Mouse (Mus musculus): ENCODE data around the gene Ulk4.
"Not testable (repeated sequence)": the region's sequence is repeated elsewhere in the genome, so short reads cannot be mapped to it uniquely, and the experiment has no call there.

Gene Ulk4

DNA sequence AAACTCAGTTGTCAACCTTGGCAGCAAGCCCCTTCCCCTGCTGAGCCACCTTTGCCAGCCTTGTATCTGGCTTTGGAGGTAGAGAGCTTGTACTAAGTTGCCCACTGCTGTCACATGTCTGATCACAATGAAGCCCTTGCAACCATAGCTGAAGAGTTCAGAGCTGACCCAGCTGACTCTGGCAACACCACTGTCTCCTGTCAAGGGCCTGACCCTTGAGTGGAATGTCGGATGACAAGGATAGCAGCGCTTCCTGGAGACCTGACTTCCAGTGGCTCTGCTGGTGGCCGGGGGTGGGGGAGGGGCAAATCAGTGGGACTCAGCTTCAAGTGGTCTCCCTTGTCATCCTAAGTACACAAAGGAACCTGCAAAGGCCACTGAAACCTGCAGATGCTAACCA, 214.3 kb downstream of the Ulk4 start:
- DNase-seq (ENCODE audit: low spot score), result no peak

DNA sequence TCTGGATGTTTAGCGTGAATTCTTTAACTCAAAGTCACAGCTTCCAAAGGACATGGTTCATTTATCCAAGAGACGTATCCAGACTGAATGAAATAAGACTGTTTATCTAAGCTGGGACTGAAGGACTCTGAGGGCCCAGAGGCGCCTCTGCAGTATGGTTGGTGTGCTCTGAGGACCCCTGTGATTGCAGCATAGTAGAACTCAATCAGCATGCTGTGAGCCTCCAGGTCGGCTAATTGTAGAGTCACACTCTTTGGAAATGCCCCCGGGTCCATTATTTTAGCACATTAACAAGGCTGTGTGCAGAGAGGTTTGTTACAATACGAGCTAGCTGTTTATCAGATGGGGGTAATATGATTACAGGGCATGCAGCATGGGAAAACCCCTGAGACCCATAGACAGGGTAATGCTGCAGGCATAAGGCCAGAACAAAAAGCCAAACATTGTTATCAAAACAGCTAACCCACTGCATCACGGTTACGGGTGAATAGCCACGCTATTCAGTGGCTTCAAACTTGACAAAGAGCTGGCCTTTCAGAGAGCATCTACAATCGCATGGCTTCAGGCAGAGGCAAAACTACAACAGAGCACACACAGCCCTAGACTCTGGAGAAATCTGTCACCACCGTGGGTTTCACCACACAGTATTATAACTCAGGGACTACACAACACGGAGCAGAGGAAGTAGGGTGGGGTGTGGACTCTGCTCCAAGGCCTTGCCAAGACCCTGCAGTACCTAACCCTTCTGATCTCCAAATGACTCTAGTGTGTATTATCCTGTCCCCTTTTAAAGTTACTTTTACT, 215.0 kb downstream of the Ulk4 start:
- no peak for DNase-seq (ENCODE audit: low spot score)

DNA sequence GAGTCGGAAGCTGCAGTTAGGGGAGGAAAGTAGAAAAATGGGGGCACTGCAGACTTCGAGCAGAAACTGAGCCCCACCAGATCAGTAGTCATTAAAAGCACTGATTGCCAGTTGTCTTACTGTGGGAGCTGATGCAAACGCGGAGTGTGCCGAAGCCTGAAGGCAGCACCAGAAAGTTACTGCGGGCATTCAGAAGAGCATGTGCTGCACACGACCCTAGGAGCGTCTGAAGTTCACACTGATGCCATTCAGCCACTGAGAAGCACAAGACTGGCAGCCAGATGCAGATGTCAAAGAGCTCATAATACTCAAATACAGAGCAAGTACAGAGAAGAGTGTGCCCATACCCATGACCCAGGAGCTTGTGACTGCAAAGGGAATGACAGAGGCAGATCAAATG, 216.7 kb downstream of the Ulk4 start:
- DNase-seq (ENCODE audit: low spot score), result no peak

DNA sequence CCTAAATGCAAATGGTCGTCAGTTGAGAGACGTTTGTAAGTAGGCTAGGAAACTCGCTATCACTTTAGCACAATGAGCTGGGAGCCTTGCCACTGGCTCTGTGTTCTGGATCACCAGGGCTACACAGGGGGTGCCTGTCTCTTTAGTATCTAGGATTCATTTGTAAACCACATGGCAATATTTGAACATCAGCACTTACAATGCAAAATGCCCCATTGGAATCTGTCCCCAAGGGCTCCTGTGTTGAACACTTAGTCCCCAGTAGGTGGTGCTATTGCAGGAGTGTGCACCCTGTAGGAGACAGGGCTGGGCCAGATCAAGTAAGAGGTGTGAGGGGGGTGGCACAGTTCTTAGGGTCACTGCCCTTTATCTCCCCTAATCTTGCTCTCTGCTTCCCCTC, 217.7 kb downstream of the Ulk4 start:
- no peak for DNase-seq (ENCODE audit: low spot score)

DNA sequence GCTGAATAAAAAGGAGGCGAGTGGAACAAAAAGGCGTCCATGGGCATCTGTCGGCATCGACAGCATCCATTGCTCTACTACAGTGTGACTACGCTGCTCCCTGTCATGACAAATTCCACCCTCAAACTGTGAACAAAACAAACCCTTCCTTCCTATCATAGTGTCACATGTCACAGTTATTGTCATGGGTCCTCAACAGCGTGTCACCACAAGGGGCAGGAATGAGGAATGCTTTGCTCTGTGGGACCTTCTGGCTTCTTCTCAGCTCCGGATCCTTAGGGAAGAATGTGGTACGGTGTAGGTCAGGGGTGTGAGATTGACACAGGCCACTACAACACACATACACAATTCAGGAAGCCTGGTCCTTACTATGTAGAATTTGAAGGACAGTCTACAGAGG, 218.5 kb downstream of the Ulk4 start:
- DNase-seq (ENCODE audit: low spot score), result no peak

DNA sequence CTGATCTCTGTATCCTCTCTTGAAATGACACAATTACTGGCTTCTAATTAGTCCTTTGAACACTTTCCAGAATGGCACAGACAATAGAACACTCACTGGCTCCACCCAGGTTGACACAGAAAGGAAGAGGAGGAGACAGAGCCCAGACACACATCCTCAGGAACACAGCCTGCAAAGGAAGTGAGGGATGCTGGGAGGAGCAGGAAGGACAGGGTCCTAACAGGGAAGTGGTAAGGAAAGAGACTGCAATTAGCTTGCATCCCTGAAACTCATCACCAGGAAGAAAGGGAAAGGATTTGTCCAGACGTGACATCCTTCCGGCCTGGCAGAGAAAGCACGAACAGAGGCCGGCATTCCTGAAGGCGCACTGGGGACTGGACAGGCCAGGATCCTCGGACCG, 218.9 kb downstream of the Ulk4 start:
- DNase-seq (ENCODE audit: low spot score), result no peak

DNA sequence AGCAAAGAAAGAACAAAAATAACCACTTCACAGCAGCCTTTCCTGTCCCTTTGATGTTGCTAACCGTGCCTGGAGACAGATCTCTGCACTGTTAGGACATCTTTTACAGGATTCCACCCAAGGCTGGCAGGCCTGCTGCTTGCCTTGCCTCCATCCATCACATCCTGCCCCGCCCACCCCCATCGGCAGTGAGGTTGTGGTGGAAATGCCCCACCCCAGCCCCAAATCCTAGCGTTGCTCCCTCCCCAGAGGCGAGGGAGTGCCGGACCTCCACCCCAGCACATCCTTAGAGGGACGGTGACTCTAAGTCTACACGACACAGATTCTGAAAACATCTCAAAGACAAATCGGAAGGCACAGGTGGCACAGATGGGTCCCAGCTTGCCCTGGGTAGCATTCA, 219.6 kb downstream of the Ulk4 start:
- DNase-seq (ENCODE audit: low spot score), result no peak

DNA sequence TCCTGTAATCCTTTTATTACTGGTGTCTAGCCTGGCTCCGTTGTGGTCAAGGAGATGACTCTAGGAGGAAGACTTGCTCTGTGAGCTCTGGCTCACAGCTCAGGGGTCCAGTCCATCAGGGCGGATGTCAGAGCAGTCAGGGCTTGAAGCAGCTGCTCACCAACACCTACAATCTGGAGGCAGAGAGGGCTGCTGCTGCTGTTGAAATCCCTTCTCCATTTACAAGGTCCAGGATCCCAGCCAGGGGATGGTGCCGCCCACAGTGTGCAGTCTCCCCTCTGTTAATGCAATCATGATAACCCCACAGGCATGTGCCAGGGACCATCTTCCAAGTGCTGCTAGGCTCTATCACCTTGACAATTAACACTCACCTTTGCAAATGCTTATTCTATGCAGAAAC, 220.5 kb downstream of the Ulk4 start:
- DNase-seq (ENCODE audit: low spot score), result no peak

DNA sequence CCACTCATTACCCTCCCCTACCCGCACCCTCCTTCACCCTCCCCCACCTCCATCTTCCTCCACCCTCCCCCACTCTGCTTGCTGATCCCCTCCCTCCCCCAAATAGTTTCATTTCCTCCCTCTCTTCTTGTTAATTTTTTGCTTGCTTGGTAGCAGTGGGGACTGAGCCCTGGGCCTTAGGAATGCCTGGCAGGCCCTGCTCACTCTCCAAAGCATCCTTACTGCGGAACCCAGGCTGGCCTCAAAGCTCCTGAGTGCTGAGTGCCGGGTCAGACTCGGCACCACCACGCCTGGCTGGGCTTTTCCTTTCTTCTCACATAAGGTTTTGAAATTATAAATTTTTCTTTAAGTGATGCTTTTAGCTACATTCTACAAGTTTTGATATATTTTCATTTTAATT, 221.0 kb downstream of the Ulk4 start:
- DNase-seq (ENCODE audit: low spot score), result no peak

DNA sequence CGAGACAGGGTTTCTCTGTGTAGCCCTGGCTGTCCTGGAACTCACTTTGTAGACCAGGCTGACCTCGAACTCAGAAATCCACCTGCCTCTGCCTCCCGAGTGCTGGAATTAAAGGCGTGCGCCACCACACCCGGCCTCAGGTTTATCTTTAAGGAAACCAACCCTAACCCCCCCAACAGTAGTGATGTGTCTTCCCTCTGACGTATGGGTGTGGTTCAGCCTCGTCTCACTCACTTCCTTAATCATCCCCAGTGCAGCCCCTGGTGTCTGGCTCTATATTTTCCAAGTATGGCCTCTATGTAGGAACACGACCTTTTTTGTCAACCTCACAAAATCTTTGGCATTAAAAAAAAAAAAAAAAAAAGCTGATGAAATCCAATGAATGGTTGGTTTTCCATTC, 231.3 kb downstream of the Ulk4 start:
- DNase-seq (ENCODE audit: low spot score), result not testable (repeated sequence)

DNA sequence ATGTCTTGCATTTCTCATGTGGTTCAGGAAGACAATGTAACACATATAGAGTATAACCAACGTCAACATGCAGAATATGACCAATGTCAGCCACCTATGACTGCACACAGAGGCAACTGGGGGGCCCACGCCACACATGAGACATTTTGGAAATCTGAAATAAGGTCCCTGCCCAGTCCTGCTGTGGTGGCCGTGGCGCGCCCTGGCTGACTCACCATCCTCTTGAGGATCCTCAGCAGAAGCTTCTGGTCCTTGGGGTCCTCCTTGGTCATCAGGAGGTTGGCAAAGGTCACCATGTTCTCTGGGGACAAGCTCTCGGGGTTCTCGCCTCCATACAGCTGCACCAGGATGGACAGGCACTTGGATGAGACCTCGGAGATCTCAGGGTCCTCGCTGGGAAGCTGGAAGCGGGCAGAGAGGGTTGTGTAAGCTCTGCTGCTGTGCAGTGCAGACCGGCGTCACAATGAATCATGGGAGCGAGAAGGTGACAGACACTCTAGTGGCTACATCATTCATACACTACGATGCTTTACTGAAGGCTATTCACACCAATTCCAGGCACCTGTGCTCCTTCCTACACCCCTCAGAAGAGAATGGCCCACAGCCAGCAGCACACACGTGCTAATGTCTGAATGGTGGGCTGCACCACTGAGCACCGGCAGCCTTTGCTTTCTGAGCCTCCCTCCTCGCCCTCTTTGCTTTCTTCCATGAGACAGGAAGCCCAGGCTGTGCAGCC, 232.4 kb downstream of the Ulk4 start:
- DNase-seq (ENCODE audit: low spot score), result no peak

DNA sequence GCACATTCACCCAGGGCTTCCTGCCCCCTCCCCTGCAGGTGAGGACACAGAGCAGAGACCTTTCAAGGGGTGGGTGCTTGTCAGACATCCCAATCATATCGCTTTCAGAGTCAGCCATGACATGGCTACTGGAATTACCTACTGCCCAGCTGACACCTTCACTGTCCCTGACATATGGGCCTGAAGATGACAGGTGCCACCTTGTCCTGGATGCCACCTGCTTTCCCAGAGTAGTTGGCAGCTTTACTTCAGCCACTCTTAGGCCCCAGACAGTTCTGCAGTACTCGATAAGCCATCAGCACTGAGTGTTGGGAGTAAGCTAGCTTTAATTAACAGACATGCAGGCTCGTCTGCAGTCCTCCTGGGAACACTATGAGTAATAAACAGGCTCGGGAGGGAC, 234.0 kb downstream of the Ulk4 start:
- DNase-seq (ENCODE audit: low spot score), result no peak

DNA sequence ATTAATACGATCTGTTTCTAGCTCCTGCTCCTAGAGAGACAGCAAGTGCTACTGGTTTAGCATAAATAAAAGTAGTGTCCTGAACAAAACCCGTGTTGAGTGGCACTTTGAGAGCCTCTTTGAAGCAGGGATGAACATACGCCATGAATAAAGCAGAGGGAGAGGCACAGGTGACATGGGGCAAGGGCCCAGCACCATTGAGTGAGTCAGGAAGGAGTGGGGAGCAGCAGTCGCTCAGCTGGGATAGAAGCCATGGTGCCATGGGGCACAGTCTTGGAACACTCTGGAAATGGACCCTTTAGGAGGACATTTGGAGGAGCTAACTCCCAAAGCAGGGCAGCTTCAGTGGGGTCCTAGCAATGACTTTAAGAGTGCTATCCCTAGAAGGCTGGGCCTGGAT, 238.6 kb downstream of the Ulk4 start:
- no peak for DNase-seq (ENCODE audit: low spot score)

DNA sequence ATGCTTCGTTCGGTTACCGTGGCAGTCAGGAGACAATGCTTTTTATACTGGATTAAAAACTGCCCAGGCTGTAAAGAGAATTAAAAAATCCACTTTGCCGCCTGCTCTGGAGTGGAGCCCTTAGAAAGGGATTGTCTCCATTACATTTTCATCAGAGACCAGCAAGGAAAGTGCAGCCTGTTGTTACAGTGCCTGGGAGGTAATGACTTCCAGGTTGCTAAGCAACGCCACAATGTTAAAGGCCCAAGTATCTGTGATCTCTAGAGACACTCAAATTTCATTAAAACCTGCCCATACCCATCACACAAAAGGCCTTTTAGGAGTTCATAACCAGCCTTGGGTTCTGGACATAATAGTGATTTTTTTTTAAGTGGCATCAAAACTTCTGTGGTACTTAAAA, 239.0 kb downstream of the Ulk4 start:
- DNase-seq (ENCODE audit: low spot score), result no peak

DNA sequence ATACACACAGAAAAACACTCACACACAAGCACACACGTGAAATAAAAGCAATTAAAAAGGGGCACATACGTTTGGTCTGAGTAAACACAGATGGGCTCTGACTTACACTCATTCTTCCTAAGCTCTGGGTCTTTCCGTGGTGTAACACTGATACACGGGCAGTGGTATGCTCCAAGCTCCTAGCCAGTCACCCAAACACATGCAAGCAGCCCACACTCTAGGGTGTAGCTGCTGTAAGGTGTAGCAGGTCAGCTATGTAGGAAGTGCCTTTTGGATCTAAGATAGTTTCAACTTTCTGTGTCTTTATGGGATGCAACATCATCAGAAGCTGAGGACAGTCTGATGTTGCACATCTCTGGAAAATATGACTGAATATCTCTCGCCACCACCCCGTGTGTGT, 241.7 kb downstream of the Ulk4 start:
- no peak for DNase-seq (ENCODE audit: low spot score)

DNA sequence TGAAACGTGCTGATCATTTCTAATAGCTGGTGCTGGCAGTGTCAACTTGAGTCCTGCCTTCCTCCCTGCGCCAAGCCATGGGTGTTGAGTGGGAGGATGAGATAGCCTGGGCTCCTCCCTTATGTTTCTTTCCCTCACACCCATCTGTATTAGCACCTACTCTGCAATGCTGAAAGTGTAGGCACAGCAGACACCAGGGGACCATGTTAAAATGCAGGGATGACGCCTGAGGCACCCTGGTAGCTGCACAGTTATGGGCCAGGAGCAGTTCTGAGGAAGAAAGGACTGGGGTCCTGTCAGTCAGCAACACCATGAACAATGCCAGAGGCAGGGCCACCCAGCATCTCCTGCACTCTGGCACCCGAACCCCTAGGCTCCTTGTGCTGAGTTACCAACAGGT, 243.4 kb downstream of the Ulk4 start:
- no peak for DNase-seq (ENCODE audit: low spot score)

DNA sequence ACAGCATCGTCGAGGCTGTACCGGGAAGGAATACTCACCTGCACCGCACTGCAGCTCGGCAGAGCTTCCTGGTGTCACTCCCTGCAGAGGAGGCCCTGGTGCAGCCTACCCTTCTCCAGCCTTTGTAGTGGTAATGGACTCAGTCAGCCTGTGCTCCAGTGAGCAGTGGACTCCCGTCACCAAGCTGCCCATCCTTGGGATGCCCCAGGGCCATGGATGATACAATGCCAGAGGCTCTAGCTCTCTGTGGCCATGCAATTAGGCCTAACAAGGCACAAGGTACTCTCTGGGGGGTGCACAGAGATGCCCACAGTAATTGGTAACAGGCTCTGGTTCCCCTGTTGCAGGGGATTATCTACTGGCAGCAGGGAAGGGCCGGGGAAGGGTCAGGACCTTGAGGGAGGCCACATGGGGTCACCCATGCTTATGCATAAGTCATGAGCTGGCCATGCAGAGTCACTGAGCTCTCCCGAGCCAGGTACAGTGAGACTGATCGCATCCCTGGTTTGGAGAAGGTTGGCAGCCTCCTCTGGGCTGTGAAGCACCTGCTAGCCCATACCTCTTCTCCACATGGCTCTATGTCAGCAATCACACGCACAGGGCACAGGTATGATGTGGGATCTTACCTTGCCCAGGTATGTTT, 244.6 kb downstream of the Ulk4 start:
- no peak for DNase-seq (ENCODE audit: low spot score)

DNA sequence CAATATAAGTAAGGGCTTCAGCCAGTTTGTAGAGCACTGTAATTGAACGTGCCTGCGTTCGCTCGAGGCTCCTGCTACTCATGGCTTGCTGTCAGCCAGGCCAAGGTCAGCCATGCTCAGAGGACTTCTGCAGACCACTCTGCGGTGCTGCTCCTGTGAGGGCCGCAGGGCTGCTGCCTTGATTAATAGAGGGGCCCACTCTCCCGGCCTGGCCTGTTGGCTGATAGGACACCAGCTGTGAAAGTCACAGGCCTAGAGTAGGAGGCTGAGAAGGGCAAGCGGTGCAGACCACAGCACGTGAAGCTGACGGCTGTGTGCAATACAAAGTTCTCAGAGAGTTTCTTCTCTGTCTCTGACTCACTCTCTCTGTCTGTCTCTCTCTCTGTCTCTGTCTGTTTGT, 246.0 kb downstream of the Ulk4 start:
- DNase-seq (ENCODE audit: low spot score), result no peak

DNA sequence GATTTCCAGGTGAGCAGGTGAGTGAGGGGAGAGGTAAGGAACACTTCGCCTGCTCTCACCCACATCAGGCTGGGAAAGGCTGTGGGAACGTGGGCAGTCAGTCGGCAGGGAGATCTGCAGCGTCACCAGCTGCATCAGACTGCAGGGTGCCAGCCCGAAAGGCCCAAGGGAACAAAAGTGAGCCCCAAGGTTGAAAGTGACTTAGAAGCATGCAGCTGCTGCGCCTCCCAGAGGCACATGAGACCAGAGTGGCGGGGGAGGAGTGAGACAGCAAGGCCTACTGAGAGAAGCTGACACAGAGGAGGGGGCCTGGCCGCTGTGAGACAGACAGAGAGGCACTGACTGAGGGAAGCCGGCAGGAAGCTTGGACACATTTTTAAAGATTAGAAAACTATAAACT, 247.2 kb downstream of the Ulk4 start:
- no peak for DNase-seq (ENCODE audit: low spot score)

DNA sequence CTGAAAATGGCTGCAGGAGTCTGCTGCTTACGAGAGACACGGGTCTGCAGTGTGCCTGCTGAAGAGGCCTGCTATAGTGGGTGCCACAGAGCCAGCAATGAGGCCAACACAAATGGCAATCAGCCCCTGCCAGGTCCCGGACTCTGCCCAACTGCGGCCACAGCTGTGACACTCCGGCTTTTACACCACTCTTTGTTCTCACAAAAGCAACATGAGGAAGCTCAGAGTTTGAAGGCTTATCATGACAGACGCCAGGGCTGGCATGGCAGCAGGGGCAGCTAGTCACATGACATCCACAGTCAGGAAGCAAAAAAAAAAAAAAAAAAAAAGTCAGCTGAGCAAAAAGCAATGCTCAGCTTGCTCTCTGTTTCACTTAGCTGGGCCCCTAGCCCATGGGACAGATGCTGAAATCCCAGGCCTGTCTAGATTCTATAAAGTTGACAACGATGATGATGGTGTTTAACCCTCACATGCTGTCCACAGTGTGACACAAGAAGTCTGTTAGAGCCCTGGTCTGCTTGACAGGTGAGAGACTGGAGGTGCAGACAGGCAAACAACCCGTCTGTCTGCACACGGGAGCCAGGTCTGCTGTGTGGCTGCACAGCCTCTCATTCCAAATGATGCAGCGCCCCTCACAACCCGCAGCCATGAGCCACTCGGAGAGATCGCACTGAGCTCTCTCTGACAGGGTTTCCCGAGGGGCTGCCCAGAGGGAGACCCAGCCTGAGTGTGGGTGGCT, 253.3 kb downstream of the Ulk4 start:
- DNase-seq (ENCODE audit: low spot score), result no peak

DNA sequence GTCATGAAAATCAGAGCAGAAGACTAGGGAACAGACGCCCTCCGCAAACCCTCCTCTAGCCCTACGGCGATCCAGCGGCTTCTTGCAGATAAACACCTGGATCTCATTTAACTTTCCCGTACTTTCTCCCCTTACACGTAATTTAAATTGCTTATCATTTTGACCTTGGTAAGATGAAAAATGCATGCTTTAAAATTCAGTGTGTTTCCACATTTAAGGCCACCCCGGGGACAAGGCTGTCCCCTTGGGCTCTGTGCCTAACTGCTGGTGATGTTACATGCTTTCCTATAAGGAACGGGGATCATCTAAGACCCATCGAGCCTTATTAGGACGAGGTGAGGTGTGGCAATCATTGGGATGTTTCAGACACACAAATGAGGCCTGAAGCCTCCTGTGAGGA, 256.6 kb downstream of the Ulk4 start:
- DNase-seq (ENCODE audit: low spot score), result no peak

DNA sequence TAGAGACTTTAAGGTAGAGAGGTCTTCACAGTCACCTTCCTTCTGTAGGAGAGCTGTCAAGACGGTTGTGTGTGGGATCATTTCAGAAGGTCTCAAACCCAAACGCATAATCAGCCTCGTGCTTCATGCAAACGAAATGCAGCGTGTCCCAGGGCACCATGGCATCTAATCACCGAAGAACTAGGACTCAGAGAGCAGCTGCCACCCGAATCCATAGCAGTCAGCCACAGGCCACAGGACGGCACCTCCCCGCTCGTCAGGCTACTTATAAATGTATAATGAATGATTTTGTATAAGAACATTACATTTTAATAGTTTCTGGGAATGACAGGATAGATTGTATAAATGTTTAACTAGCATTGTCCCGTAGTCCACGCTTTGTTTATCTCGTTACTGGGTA, 257.1 kb downstream of the Ulk4 start:
- no peak for DNase-seq (ENCODE audit: low spot score)
